Mouse (Mus musculus): Measurements from ENCODE around the gene Nrp1.

- TF ChIP-seq EP300 (IDR thresholded peaks at IDR 0.05) (no peak), CTCF (IDR thresholded peaks at IDR 0.05) (no peak)
Observed at GRCm38 (mm10) chr8:128508723-128509122, 150.3 kb downstream of the Nrp1 start.
